Mouse (Mus musculus) cerebellum, adult 18-20 months (tissue): ENCODE results near the gene Tet3.

Source experiments
- DNase-seq, 2 experiments: peaks; one replicate each; pipeline ENCODE4 v3.0.0; 2021

Gene Tet3

GRCm38 (mm10) chr6:83478217-83478616 is 19.3 kb upstream of the Tet3 start:
- DNase-seq: no peak

- DNase-seq: no peak
Measured at GRCm38 (mm10) chr6:83475431-83475830, 16.5 kb upstream of the Tet3 start.

- peak; percentile 70 to 73 for DNase-seq
Measured at GRCm38 (mm10) chr6:83473240-83473639, 14.4 kb upstream of the Tet3 start.

- no peak for DNase-seq
Measured at GRCm38 (mm10) chr6:83471739-83472138, 12.9 kb upstream of the Tet3 start.

GRCm38 (mm10) chr6:83464011-83464410 is 5.1 kb upstream of the Tet3 start:
- no peak for DNase-seq

- no peak for DNase-seq
Measured at GRCm38 (mm10) chr6:83456984-83457810, 1.7 kb downstream of the Tet3 start.

- peak; percentile 48 to 75 for DNase-seq
Measured at GRCm38 (mm10) chr6:83456131-83456983, 2.5 kb downstream of the Tet3 start.

- DNase-seq: peak in 1 of 2 experiments; percentile 45
Measured at GRCm38 (mm10) chr6:83455328-83456130, 3.4 kb downstream of the Tet3 start.

- DNase-seq: no peak
Measured at GRCm38 (mm10) chr6:83453706-83454105, 5.2 kb downstream of the Tet3 start.

- no peak for DNase-seq
Measured at GRCm38 (mm10) chr6:83450451-83451303, 8.2 kb downstream of the Tet3 start.

- no peak for DNase-seq
Measured at GRCm38 (mm10) chr6:83449440-83449839, 9.4 kb downstream of the Tet3 start.

- no peak for DNase-seq
Measured at GRCm38 (mm10) chr6:83448911-83449310, 10.0 kb downstream of the Tet3 start.

GRCm38 (mm10) chr6:83447031-83447430 is 11.9 kb downstream of the Tet3 start:
- no peak for DNase-seq

- DNase-seq: no peak
Measured at GRCm38 (mm10) chr6:83445796-83446195, 13.1 kb downstream of the Tet3 start.

- peak; percentile 79 to 84 for DNase-seq
Measured at GRCm38 (mm10) chr6:83443441-83444340, 15.2 kb downstream of the Tet3 start.

- no peak for DNase-seq
Measured at GRCm38 (mm10) chr6:83442639-83443038, 16.2 kb downstream of the Tet3 start.

- peak; percentile 83 to 88 for DNase-seq
Measured at GRCm38 (mm10) chr6:83441259-83442061, 17.4 kb downstream of the Tet3 start.

GRCm38 (mm10) chr6:83440510-83441258 is 18.2 kb downstream of the Tet3 start:
- DNase-seq: peak; percentile 66 to 74

GRCm38 (mm10) chr6:83440197-83440509 is 18.7 kb downstream of the Tet3 start:
- no peak for DNase-seq
